Mouse (Mus musculus): ENCODE results near the gene Polr2j.

Polr2j gene

GRCm38 (mm10) chr5:136115891-136116783 is at the start of gene Polr2j:
Polr2j (plus strand) TSS chr5:136116631.
- peak; percentile 96 for DNase-seq

- DNase-seq = no peak
Measured at GRCm38 (mm10) chr5:136069411-136069810, 47.0 kb upstream of the Polr2j start.

GRCm38 (mm10) chr5:136073051-136073450 is 43.4 kb upstream of the Polr2j start:
- DNase-seq = no peak

GRCm38 (mm10) chr5:136073526-136073925 is 42.9 kb upstream of the Polr2j start:
- DNase-seq = no peak

DNA sequence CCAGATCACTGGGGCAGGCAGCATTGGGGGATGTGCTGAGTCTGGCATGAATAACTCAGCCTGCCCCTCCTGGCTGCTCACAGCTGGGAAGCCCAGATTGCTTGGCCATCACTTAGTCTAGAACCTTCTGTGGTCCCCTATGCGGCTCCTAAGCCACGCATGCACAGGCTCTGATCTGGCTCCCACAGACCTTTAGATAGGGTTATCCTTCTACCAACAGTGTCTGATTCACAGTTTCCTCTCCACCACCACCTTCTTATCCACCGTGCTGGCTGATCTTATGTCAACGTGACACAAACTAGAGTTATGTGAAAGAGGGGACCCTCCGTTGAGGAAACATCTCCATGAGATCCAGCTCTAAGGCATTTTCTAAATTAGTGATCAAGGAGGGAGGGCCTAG is 41.4 kb upstream of the Polr2j start:
- no peak for DNase-seq

GRCm38 (mm10) chr5:136076284-136076683 is 40.1 kb upstream of the Polr2j start:
- no peak for DNase-seq

- DNase-seq = no peak
Measured at GRCm38 (mm10) chr5:136077001-136077550, 39.4 kb upstream of the Polr2j start.

DNA sequence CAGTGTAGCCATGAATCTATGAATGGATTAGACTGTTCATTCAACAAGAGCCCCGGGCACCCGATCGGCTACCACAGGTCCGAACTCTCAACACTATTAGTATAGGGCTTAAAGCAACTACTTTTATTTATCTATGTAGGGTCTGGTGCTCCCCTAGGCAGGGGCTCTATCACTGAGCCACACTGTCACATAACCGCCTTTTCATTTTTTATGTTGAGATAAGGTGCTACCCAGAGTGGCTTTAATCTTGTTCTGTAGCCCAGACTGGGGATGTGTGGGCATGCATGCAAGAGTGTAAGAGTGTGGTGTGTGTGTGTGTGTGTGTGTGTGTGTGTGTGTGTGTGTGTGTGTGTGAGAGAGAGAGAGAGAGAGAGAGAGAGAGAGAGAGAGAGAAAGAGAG is 38.3 kb upstream of the Polr2j start:
- no peak for DNase-seq

- DNase-seq = no peak
Measured at GRCm38 (mm10) chr5:136082345-136082744, 34.1 kb upstream of the Polr2j start.

DNA sequence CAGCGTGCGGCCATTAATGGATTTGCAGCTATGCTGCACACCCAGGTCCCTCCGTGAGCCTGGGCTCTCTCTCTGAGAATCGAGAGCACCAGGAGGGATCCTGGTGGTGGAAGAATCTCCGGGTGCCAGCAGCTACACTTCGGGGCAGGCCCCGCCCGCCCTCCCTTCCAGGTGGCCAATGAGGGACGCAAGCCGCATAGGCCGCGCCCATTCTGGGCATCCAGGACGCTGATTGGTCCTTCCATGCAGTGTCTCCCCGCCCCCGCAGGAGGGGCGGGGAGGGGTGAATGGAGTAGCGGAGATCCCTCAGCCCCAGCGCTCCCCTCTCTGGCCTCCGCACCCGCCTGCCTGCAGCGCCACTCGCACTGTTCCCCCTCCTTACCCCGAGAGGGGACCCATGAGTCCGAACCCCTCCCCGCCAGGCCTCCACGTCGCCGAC is 32.7 kb upstream of the Polr2j start, which contains the start of gene Rasa4:
Gene Rasa4 (plus strand): TSS at position 248 of the 439 bp plus-strand sequence.
- peak; percentile 96 for DNase-seq

DNA sequence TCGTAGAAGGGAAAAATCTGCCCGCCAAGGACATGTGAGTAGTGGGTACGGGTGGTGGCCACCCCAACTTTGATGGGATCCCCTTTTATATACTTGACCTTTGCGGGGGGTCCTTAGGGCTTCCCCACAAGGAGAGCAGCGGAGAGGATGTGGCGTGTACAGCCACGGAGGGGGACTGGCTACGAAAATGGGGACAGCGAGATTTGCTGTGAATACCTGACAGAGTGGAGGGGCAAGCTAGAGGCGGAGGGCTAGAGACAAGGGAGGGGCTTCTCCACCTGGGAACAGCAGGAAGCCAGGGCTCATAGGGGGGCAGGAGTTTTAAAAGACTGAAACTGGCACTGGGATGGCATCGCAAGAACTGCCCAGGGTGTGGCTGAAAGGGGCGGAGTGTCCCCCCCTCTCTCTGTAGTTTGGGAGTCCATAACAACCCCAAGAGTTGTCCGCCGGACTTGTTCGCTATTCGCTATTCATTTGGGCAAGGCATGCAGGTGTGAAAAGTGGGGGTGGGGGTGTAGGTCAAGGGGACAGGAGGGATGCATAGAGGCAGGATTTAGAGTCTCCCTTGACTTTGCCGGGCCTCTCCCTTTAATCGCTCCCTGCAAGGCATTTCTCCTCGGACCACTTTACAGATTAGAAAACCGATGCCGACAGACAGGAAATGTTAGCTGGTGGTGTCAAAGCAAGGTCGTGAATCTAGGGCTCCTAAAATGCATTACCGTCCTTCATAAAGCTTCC is 32.1 kb upstream of the Polr2j start:
- peak; percentile 65 for DNase-seq

- DNase-seq = peak; percentile 86
Measured at GRCm38 (mm10) chr5:136084891-136085651, 31.4 kb upstream of the Polr2j start.

- DNase-seq = no peak
Measured at GRCm38 (mm10) chr5:136086290-136086689, 30.1 kb upstream of the Polr2j start.

DNA sequence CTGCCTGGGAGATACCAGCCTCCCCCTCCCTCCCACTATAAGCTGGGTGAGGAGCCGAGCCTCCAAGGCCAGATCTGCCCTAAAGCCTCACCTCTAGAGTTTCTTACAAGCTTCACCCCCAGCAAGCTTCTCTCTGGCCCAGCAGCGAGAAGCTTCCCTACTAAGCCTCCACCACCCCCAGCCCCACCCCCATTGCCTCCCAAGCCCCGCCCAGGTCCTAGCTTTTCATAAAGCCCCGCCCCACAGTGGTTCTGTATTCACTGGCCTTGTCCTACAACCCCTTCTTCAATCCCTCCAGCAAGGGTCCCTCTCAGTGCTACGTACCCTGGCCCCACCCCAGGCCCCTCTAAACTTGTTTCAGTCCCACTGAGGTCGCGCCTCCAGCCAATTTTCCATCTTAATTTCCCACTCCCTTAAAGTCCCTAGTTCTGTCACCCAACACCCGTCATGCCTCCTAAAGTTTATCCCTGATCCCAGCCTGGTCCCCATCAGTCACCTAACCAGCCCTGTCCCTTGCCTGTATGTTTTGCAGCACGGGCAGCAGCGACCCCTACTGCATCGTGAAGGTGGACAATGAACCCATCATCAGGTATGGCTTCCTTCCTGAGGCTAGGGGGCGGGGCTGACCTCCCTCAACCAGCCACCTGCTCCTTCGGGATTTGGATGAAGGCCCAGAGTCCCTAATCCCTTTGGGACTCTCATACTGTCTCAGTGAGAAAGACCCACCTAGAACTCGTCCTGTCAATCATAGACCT is 27.4 kb upstream of the Polr2j start:
- no peak for DNase-seq

GRCm38 (mm10) chr5:136091927-136092326 is 24.5 kb upstream of the Polr2j start:
- no peak for DNase-seq

GRCm38 (mm10) chr5:136094249-136095010 is 22.0 kb upstream of the Polr2j start:
- no peak for DNase-seq

DNA sequence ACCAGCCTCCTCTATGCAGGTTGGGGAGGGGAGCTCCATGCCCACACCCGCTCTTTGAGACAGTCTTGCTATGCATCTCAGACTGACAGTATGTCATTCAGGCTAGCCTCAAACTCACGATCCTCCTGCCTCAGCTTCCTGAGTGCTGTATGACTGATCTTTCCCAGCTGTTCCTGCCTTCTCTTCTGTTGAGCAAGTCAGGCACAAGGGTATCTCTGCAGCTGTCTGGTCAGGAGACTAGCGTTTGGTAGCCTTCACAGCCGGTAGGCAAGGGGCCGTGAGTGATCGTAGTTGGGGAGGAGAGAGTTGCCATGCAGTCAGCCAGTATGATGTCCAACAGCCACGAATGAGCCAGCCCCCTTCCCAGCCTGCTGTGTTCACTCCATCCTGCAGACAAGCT is 21.3 kb upstream of the Polr2j start:
- no peak for DNase-seq

DNA sequence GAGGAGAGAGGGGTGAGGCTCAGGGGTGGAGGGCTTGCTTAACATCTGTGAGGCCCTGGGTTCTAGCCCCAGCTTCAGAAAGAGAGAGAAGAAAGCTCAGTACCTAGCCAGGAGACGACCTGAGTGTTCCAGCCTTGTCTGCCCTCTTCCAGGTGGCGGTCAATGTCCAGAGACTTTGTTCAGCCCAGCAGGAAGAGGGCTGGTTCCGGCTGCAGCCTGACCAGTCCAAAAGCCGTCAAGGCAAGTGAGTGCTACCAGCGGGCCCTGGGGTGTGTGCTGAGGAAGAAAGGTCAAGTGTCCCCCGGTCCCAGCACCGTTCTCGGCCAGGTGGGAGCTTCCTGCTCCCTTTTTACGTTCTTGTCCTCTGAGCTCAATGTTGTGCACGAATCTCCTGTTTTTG is 17.9 kb upstream of the Polr2j start:
- DNase-seq = no peak

DNA sequence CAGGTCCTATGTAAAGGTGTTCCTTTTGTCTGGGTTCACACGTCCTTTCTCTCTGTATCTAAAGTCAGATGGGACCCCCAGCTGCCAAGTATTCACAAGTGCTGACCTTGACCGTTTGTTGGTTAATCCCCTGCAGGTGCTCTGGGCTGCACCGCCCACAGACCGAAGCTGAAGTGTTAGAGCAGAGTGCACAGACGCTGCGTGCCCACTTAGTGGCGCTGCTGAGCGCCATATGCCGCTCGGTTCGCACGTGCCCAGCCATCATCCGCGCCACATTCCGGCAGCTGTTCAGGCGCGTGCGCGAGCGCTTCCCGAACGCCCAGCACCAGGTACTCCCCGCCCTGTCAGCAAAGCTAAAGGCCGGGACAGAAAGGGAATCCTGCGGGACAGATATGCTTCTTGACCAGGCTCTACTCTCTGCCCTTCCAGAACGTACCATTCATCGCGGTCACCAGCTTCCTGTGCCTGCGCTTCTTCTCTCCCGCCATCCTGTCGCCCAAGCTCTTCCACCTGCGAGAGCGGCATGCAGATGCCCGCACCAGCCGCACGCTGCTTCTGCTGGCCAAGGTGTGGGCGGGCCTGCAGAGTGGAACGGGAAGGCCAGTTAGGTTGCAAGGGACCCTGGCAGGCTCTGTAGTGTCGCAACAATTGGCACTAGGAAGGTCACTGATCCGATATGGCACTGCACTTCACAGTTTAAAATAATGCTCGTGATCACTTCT is 14.2 kb upstream of the Polr2j start:
- DNase-seq = peak; percentile 79

GRCm38 (mm10) chr5:136104511-136104910 is 11.9 kb upstream of the Polr2j start:
- no peak for DNase-seq

GRCm38 (mm10) chr5:136108486-136108885 is 7.9 kb upstream of the Polr2j start:
- no peak for DNase-seq

All from cerebellum, adult 9-11 months (tissue).